Mouse (Mus musculus): ENCODE results near the gene Slc39a9.

Gene Slc39a9

GRCm38 (mm10) chr12:80721458-80721857, 77.8 kb downstream of the Slc39a9 start:
- no peak for DNase-seq

- DNase-seq: peak; percentile 71
These were observed 81.3 kb downstream of the Slc39a9 start for GRCm38 (mm10) chr12:80724853-80725559.

- no peak for DNase-seq
These were observed 84.5 kb downstream of the Slc39a9 start for GRCm38 (mm10) chr12:80728207-80728606.

GRCm38 (mm10) chr12:80728814-80729213, 85.1 kb downstream of the Slc39a9 start:
- no peak for DNase-seq

GRCm38 (mm10) chr12:80729758-80730530, 86.3 kb downstream of the Slc39a9 start:
- no peak for DNase-seq

GRCm38 (mm10) chr12:80730567-80730966, 86.9 kb downstream of the Slc39a9 start:
- DNase-seq: peak; percentile 76
